Mouse (Mus musculus) mature B cell (primary cell): Measurements from ENCODE around the gene 1190005I06Rik.

Experiments
- in situ Hi-C: fragments of 300-500 bp; cut with MboI; formaldehyde crosslinking; loops from 2 replicates; pipeline ENCODE4 v1.14.3; 2019

The 1190005I06Rik gene

DNA sequence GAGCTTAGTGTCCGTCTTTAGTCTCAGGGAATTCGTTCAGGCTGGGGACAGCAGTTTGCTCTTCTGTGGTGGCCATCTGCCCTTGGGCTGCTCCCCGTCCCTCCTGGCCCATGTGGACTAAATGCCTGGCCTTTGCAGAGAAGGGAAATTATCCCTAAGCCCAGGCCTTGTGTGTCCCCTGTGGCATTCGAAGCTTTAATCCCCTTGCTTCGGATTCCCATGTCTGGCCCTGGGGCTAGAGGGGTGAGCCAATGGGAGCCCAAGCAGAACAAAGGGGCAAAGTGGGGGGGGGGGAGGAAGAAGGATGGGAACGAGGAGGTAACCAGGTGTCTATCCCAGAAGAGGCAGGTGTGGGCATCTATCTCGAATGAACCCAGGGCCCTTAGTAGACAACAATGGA lies at the start of gene 1190005I06Rik:
Gene 1190005I06Rik, minus strand, starts transcription at position 101 of the 400 bp plus-strand sequence.
- in situ Hi-C loops = loop anchor here (25.0 kb wide), 1 partner anchor 440 kb away; the partner anchor contains the start of gene Foxf1

DNA sequence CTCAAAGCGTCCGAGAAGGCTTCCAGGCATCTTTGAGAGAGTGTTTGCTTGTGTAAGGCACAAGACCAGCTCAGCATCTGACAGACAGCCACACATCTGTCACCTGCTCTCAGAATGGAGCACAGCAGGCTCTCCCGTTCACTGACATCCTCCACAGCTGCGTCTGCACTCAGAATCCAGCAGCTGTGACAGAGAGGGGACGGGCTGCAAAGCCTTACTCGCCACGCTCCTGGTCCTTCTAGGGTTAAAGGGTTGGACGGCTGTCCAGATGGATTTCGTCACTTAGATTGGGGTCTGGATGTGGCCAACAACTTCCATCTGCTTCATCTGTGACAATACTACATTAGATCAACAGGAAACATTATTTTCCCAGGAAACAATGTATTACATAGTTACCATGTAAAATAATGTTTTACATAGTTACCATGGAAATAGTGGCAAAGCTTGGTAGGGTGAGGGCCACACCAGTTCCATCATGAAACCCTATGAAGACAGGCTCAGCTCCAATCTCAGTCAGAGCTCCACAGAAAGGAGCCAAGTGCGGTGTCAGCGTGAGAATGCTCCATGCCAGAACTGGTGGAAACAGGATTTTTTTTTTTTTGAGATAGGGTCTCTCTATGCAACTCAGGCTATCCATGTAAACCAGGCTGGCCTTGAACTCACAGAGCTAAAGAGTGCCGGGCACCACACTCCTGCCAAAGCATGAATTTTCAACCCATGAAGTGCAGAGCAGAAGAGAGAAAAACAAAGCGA lies 49.1 kb upstream of the 1190005I06Rik start:
- in situ Hi-C loops = no loop called here

DNA sequence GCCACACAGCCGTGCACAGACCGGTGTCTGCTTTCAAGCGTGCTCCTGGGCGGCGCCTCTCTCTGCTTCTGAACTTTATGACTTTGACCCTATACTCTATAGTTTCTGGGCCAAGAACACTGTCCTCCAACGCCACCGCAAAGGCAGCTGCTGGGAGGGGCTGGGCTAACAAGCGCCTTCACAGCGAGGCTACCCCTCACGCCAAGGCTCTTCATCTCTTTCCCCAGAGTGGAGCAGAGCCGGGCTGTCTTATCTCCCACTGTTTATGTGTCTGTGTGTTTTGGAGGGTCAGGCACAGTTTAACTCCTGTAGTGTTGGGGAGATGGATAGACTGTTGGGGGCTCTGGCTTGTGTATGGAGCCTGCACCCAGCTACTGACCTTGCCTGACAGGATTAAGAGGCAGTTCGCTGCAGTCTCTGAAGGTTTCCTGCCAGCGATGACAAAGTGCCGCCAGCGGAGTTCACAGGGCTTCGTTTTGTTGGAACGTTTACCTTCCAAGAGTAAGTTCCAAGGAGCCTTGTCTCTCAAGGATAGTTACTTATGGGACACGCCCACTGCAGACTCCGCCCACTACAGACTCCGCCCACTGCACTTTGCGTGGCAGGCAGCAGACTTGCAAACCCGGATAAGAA lies 46.5 kb upstream of the 1190005I06Rik start:
- in situ Hi-C loops = no loop called here

DNA sequence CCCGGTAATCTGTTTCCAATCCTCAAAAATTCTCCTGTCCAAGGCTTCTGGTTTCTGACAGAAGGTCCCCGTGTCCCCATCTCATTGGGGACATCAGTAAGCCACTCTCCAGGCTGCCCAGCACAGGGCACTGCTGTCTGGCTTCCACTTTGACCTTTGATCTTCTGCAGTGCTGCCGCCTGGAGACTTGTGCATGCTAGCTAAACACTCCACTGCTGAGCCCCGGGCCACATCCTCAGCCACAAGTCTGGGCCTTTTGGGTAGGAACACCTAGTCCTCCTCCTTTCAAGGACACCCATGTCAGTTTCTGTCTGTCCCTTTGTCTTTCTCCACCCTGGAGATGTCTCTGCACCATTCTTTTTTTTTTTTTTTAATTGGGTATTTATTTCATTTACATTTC lies 45.5 kb upstream of the 1190005I06Rik start:
- in situ Hi-C loops = no loop called here

DNA sequence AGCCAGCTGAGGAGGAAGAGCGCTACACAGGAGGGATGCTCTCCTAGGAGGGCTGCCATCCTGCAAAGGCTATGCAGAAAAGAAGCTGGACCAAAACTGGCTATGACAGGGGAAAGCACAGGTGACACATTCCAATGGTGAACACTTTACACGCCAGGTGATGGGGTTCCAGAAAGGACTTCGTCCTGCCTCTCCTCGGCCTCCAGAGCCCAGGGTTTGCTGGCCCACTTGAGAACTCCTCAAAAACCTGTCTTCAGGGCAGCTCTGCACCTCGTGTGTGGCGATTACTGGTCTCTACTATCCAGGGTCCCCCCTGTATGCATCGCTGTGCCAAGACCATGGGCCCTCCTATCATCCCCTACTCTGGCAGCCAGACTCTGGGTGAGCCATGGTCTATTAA lies 41.1 kb upstream of the 1190005I06Rik start:
- in situ Hi-C loops = no loop called here

DNA sequence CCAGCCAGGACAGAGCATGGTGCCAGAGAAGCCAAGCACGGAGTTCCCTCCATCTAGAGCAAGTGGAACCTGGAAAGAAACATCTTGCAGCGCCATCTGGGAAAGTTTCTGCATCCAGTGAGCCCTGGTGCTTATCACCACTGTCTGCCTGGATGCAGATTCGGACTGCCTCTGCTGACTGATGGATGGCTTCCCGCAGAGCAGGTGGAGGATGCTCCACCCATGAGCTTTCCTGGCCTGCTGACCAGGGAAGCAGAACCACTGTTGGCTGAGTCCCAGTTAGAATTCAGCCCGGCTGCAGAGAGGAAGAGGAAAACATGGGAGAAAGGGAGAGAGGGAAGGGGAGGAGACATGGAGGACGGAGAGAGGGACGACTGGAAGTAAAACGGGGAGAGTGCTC lies 40.4 kb upstream of the 1190005I06Rik start:
- in situ Hi-C loops = no loop called here

DNA sequence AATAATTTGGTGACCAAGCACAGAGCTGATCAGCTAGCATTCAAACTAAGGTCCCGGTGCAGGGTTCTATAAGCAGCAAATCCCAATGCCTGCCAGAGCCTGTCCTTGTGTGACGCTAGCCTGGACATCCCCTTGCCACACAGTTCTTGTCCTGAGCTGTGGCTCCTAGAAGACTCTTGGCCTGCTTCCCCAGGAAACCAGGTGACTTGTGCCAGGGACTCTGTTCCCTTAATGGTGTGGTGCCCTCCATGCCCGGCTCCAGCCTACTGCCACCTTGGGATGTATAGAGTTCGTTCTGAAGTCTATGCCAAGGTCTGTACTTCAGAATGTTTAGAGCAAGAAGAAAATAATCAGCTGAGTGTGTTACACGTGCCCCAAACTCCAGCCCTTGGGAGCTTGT lies 39.1 kb upstream of the 1190005I06Rik start:
- in situ Hi-C loops = no loop called here

DNA sequence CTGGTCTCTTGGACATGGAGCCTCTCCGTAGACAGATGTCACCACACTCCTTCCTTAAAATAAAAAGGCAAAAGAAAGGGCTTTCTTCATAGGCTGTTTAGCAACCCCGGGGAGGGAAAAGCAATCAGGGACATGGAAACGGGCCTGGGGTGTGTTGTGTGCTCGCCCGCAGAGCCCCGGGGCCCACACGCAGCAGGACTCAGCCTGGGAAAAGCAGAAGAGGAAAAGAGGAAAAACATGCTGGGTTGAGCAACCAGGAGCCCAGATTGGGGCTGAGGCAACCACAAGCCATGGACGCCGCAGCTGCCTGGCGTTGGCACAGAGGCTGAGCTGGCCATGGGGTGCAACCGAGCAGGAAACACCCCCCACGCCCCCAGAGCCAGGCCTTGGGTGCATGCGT lies 38.6 kb upstream of the 1190005I06Rik start:
- in situ Hi-C loops = no loop called here

DNA sequence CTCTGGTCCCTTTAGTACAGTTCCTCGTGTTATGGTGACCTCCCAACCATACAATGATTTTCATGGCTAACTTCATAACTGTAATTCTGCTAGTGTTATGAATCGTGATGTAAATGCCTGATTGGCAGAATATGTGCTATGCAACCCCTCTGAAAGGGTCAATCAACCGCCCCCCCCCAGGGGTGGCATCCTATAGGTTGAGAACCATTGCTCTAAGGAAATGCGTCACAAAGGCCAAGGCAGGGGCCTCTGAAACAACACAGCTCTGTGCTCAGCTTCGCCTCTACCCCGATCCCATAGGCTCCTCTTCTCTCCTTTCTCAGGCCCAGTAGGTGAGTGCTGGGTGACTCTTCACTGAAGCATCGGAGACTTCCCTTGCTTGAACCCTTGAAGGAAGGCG lies 38.2 kb upstream of the 1190005I06Rik start:
- in situ Hi-C loops = no loop called here

DNA sequence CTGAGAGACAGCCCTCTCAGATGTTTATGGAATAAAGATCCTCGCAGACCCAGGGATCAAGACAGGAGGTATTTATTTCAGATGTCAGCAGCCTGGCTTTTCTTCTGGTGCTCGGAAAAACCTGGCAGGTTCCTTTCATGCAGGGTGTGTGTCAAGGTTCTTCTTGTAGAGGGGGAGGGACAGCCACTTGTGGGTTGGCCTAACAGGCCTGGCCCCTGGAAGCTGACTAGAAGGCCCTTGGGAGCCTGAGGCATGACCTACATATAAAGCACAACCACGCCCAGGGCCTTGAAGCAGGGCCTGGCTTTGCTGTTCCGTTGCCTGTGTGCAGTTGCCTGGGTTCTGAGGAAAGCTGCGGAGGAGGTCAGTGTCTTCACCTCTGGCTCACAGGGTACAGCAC lies 37.7 kb upstream of the 1190005I06Rik start:
- in situ Hi-C loops = no loop called here

DNA sequence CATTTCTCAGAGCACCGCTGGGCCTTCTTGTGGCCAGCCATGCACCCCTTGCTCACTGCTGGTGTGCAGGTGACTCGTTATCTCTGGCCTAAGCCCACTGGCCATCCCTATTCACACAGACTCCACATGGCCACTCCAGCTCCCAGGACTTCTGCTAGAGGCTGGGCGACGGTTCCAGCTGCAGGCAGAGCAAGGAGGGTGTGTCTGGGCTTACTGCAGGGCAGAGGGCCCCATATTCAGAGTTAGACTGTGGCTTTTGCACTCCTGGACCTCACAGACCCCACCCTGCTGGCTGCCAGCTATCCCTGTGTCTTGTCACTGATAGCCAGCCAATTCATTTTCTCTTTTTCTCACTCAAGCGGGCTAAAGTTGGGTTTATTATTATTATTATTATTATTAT lies 36.6 kb upstream of the 1190005I06Rik start:
- in situ Hi-C loops = loop anchor here (5.0 kb wide), 1 partner anchor 108 kb away; no protein-coding TSS in a partner anchor

DNA sequence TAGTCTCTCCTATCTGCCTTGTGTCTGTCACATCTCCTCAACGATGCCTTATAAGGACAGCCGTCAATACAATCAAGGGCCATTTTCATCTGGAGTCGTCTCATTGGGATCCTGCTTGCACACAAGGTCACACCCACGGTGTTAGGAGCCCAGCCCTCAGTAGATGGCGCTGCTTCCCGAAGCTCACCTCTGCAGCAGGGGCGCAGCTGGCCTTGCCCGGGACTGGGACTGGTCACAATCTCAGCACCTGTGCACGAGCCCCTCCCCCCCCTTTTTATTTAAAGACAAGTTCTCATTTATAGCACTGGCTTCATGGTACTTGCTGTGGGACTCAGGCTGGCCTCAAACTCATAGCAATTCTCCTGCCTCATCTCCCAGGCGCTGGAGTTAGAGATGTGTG lies 36.2 kb upstream of the 1190005I06Rik start:
- in situ Hi-C loops = loop anchor here (5.0 kb wide), 1 partner anchor 109 kb away; no protein-coding TSS in a partner anchor

DNA sequence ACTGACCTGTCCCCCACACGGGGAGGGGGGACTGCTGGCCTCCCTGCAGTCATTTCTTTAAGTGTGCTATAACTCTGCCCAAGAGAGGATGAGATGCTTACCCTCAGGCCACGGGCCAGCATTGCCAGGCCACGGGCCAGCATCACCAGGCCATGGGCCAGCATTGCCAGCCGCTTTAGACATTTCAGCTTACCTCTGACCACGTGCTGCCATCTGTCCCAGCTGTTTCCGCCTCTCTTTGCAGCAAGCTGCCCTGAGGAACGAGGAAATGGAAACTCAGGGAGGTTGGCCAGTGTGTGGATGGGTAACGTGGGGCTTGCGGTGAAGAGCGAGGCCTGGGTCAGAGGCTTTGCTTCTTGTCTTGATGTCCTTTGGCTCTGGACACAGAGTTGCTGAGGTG lies 33.7 kb upstream of the 1190005I06Rik start:
- in situ Hi-C loops = loop anchor here (5.0 kb wide), 1 partner anchor 111 kb away; no protein-coding TSS in a partner anchor

DNA sequence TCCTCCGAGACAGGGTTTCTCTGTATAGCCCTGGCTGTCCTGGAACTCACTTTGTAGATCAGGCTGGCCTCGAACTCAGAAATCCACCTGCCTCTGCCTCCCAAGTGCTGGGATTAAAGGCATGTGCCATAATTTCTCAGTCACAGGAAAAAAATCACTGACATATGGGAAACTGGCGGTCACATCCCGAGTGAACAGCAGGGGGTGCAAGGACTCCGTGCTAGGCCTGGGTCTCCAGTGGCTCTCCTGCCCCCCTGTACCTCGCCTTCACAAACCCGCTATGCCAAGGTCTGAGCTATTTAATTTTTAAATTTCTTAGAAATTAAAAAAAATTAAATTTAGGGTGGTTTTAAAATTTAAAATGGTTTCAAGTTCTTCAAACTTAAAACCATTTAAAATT lies 33.0 kb upstream of the 1190005I06Rik start:
- in situ Hi-C loops = loop anchor here (5.0 kb wide), 1 partner anchor 112 kb away; no protein-coding TSS in a partner anchor

DNA sequence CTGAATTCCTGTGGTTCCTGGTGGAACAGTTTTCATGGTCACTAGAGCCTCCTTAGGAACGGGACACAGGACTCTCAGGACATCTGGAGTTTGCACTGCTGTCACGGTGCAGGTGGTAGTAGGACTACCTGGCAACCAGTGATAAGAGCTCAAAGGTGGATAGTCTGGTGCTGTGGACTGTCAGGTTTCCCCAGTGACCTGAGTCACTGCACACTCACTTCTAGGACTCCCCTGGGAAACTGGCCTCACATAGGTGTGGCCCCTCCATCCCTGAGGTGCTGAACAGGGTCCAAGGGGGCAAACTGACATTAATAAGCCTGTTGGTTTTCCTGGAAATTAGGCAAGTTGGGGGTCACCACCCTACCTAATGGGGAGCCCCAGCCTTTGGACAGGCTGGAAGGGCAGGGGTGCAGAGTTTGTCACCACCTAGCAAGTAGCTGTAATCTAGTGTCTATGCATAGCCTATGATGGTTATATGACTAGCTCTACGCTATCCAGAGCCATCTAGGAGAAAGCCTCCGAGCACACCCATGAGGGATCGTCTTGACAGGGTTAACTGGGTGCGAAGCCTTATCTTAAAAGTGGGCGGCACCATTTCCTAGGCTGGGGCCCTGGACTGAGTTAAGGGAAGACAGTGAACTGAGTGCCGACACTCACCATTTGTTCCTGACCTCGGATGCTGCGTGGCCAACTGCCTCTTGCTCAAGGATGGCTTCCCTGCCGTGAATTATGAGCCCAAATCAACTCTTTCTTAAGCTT lies 32.4 kb upstream of the 1190005I06Rik start:
- in situ Hi-C loops = loop anchor here (5.0 kb wide), 1 partner anchor 112 kb away; no protein-coding TSS in a partner anchor

DNA sequence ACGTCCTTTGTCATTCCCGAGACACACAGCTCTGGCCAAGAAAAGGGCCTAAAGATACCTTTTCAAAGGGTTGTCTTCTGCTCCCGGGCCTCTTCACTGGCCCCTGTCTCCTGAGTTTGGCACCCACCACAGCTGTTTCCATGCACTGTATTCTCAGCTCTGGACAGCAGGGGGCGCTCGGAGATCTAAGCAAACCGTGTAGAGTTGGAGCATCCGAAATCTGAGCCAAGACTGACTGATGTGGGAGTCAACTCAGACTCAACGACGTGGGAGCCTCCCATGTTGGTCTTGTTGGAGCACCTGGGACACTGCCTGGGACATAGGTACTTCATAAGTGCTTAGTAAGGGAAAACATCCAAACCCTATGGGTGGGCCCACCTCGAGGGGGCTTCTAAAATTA lies 31.0 kb upstream of the 1190005I06Rik start:
- in situ Hi-C loops = no loop called here

DNA sequence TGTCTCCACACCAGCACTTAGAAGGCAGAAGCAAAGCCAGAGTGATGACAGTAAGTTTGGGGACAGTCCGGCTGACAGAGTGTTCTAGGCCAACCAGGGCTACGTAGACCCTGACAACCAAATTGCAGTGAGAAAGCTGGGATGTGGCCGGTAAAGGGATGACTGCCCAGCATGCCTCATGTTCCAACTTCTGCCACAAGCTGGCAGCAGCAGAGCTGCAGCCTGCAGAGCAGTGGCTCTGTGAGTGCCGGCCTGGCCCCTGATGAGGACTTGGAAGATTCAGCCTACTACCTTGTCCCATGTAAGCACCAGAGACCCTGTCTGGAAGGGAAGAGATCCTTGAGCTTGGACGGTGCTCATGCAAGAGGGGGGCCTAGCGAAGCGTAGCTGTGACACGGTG lies 28.3 kb upstream of the 1190005I06Rik start:
- in situ Hi-C loops = no loop called here

DNA sequence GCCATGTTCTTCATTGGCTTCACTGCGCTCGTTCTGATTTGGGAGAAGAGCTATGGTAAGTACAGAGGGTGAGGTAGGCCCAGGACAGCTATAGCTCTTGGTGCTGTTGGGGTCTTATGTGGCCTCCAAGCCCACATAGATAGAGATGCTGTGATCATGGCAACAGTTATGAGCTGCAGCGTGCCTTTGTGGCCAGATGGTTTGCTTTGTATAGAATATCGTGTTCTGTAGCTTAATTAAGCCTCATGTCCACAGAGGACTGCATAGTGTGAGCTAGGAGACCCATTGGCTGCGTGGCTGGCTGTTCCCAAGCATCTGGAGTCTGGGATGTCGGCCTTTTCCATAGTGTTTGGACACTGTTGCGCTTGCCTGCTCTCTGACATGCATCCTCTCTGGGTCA lies 25.9 kb upstream of the 1190005I06Rik start:
- in situ Hi-C loops = no loop called here

DNA sequence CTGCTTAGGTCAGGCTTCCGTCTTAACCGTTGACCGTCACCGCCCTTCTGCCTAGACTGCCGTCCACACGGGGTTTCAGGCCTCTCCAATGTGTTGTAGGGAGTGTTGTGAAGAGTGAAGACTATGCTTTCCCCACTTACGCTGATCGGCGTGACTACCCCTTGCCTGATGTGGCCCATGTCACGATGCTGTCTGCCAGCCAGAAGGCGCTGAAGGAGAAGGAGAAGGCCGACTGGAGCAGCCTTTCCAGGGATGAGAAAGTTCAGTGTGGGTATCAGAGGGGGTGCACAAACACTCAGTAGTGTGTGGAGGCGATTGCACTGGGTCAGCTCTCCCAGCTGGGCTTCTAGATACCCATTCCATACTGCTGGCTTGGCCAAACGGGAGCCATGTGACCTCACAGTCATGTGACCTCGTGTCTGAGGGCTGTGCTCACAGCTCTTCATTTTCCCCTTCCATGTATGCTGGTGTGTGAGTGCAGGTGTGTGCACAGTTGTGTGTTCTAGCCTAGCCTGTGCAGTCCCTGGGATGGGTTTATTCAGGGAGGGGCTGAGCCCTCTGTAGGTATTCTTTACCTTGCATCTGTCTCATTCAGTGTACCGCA lies 25.3 kb upstream of the 1190005I06Rik start:
- in situ Hi-C loops = no loop called here

DNA sequence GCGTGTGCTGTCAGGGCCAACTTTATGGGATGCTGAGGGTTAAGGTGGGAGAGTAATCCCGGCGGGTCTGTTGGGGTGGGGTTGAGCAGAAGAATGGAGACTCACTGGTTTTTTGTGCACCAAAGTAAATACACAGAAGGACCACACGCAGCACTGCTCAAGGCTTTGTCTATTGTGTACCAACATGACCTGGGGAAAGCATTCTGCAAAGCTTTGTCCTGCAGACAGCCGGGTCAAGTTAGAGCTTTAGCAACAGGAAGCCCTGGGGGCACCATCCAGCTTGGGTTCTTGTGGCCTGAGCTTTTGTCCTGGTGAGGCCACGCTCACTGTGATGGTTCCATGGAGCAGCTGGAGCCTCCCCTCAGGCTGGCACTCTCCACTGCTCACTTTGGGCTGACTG lies 24.3 kb upstream of the 1190005I06Rik start:
- in situ Hi-C loops = no loop called here

DNA sequence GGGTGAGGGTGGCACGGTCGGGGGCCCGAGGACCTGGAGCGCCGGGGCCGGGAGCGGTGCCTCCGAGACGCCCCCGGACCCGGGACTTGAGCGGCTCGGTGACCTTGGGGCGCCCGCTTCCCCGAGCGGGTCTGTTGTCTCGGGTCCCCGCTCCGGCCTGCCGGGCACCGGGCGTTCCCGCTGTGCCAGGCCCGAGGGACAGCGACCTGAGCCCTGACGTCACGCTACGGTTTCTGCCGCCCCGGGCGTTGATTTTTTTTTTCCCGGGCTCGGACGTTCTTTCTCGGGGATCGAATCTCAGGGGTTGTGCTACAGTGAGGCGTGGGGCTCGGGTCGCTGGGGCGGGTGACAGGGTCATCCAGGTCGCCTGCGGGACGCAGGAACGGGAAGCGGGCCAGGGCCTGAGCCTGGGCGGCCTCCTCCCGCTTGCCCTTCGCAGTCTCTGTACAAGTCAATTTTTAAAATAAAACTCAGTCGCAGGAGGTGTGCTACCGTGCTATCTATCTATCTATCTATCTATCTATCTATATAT lies 21.0 kb upstream of the 1190005I06Rik start, which contains the start of gene Emc8:
Gene Emc8, minus strand, starts transcription at position 200 of the 532 bp plus-strand sequence.
- in situ Hi-C loops = no loop called here
